Mouse (Mus musculus): ENCODE data around the gene Lrrc57. TPM values are rescaled to one million over a fixed set of nuclear protein-coding genes. Genes with fewer than 3 reads are reported as not detected.

Gene Lrrc57
- polyA plus RNA-seq (2014; fragmentation: Nextera tagmentation; extraction: Ambion mirVana) = 26.0 and 27.0 TPM in 2 replicates

DNA sequence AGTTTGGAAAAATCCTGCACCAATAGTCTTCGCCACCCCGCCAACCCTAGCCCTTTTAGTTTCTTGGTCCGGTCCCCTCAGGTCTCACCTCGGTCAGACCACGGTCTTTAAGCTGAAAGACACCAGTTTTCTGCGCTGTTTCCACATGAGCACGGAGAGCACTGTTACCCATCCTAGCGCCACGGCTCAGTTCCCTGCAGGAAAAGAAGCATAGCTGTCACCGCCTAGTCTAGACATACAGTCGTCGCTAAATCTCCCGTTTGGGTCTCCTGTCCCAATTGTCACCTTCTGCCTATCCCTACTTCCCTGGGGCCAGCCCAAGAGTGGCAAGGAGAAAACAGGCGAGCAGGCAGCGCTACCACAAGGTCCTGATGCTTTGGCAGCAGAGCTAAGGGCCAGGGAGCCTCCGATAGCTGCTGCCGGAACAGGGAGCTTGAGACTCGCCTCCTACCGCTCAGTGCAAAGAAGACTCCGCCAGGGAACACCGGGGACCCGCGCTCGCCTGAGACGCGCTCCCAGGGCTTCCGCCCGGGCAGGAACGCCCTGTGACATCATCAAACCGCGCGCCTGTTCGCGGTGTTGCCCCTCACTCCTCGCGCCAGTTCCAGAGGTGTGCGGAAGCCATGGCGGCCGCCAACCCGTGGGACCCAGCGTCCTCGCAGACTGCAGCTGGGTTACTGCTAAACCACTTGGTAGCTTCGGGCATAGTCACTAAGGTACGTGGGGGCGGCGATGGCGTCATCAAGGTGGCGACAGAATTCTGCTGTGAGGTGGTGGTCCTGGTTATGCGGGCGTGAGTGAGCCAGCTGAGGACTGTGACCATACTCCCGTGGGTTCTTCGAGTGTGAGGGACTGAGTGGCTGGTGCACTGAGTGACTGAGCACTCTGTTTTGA lies at the start of gene Lrrc57, which contains the start of gene Haus2:
Gene Lrrc57 (minus strand): TSS at position 691 of the 894 bp plus-strand sequence.
Gene Haus2 (plus strand): TSS at position 554 of the 894 bp plus-strand sequence.
- H3K36me3 ChIP-seq (replicated peaks; ENCODE audit: control insufficient read depth, insufficient read depth, low read depth, low read length) = no peaks in the 10 kb centered on the region; the same call in 1 of the 2 replicates
- no peaks in the 10 kb centered on the region for H3K27me3 ChIP-seq (ENCODE audit: control insufficient read depth, insufficient read depth, low read length)
- peak within 1 kb of the TSS; percentile 67 for H3K27ac ChIP-seq (replicated peaks; ENCODE audit: low read depth, low read length)
- peak within 1 kb of the TSS; percentile 76 for H3K4me3 ChIP-seq (ENCODE audit: low read depth, low read length)
- ATAC-seq (replicated peaks; ENCODE audit: insufficient number of reproducible peaks, low FRiP score, low TSS enrichment, low read depth) (peak; percentile 91), DNase-seq (ENCODE audit: low spot score) (peak; percentile 93)
- H3K4me1 ChIP-seq (ENCODE audit: control insufficient read depth, insufficient read depth, low read length) = no peaks in the 10 kb centered on the region
- H3K9ac ChIP-seq (replicated peaks; ENCODE audit: low read length) = peak within 1 kb of the TSS; percentile 78
- H3K4me2 ChIP-seq (ENCODE audit: low read depth, low read length) = peak within 1 kb of the TSS; percentile 75
- WGBS = under 1% methylated on average over 52 of the region's 52 CpGs
- no peaks in the 10 kb centered on the region for H3K9me3 ChIP-seq (replicated peaks; ENCODE audit: control insufficient read depth, low read length)

DNA sequence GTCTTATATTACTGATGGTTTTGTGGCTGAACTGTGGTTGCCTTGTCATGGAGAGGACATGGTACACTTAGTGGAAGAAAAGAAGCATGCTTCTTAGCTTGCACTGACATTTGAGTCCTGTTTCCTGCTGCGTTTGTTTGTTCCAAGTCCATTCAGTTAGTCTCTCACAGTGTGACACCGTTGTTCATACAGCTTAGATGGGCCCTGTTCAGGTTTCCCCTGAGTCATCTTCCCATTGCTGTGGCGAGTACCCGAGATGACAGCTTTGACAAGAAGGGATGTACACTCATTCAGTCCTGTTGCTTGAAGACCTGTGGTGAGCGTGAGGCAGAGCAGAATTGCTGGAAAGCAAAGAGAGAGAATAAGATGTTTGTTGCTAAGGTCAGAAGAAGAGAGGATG lies 49.2 kb upstream of the Lrrc57 start:
- Histone ChIP-seq H3K36me3 (replicated peaks; ENCODE audit: control insufficient read depth, insufficient read depth, low read depth, low read length) (no peaks in the 10 kb centered on the region), H3K9me3 (replicated peaks; ENCODE audit: control insufficient read depth, low read length) (no peaks in the 10 kb centered on the region), H3K4me2 (ENCODE audit: low read depth, low read length) (no peak overlapping the region), H3K27me3 (ENCODE audit: control insufficient read depth, insufficient read depth, low read length) (no peaks in the 10 kb centered on the region), H3K4me3 (ENCODE audit: low read depth, low read length) (no peak overlapping the region), H3K9ac (replicated peaks; ENCODE audit: low read length) (no peak overlapping the region), H3K4me1 (ENCODE audit: control insufficient read depth, insufficient read depth, low read length) (no peaks in the 10 kb centered on the region), H3K27ac (replicated peaks; ENCODE audit: low read depth, low read length) (no peak overlapping the region)
- WGBS = 74% methylated on average over 5 of the region's 5 CpGs
- ATAC-seq (replicated peaks; ENCODE audit: insufficient number of reproducible peaks, low FRiP score, low TSS enrichment, low read depth) = no peak
- DNase-seq (ENCODE audit: low spot score) = no peak

DNA sequence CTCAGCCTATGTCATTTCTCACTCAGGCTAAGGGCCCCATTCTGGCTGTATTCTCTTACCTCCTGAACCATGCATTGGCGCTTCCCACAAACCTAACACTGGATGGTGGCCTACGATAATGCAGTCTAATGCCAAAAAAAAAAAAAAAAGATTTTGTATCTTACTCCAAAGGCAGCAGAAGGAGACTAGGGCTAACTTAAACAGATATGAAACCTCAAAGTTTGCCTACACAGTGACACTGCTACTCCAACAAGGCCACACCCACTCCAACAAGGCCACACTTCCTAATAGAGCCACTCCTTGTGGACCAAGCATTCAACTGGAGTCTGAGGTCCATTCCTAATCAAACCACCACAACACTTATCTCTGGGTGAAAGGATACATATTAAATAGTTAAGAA lies 47.4 kb upstream of the Lrrc57 start:
- H3K27me3 ChIP-seq (ENCODE audit: control insufficient read depth, insufficient read depth, low read length) = no peaks in the 10 kb centered on the region
- no peaks in the 10 kb centered on the region for H3K9me3 ChIP-seq (replicated peaks; ENCODE audit: control insufficient read depth, low read length)
- H3K9ac ChIP-seq (replicated peaks; ENCODE audit: low read length) = no peak overlapping the region
- H3K27ac ChIP-seq (replicated peaks; ENCODE audit: low read depth, low read length) = no peak overlapping the region
- no peak overlapping the region for H3K4me2 ChIP-seq (ENCODE audit: low read depth, low read length)
- no peaks in the 10 kb centered on the region for H3K36me3 ChIP-seq (replicated peaks; ENCODE audit: control insufficient read depth, insufficient read depth, low read depth, low read length)
- H3K4me1 ChIP-seq (ENCODE audit: control insufficient read depth, insufficient read depth, low read length) = no peaks in the 10 kb centered on the region
- no peak overlapping the region for H3K4me3 ChIP-seq (ENCODE audit: low read depth, low read length)
- 100% methylated on average over 2 of the region's 2 CpGs for WGBS
- ATAC-seq (replicated peaks; ENCODE audit: insufficient number of reproducible peaks, low FRiP score, low TSS enrichment, low read depth) (no peak), DNase-seq (ENCODE audit: low spot score) (no peak)

DNA sequence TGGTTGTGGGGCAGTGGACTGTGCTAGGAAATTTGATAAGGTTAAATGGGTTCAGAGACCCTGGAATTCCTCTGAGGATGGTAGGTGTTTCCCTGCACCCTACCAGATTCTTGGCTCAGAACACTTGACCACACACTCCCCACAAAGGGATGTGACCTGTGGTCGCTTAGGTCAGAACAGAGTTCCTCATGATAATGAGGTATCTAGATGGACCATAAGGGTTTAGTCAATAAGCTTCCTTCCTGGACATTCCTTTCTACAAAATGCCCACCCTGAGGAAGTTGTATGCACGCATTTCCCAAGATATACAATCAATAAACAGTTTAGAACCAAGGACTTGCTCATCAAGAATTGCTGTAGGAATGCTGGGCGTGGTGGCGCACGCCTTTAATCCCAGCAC lies 46.6 kb upstream of the Lrrc57 start:
- Histone ChIP-seq H3K9me3 (replicated peaks; ENCODE audit: control insufficient read depth, low read length) (no peaks in the 10 kb centered on the region), H3K36me3 (replicated peaks; ENCODE audit: control insufficient read depth, insufficient read depth, low read depth, low read length) (no peaks in the 10 kb centered on the region), H3K27me3 (ENCODE audit: control insufficient read depth, insufficient read depth, low read length) (no peaks in the 10 kb centered on the region), H3K4me2 (ENCODE audit: low read depth, low read length) (no peak overlapping the region), H3K4me1 (ENCODE audit: control insufficient read depth, insufficient read depth, low read length) (no peaks in the 10 kb centered on the region), H3K27ac (replicated peaks; ENCODE audit: low read depth, low read length) (no peak overlapping the region), H3K4me3 (ENCODE audit: low read depth, low read length) (no peak overlapping the region), H3K9ac (replicated peaks; ENCODE audit: low read length) (no peak overlapping the region)
- DNase-seq (ENCODE audit: low spot score) = no peak
- WGBS = 83% methylated on average over 5 of the region's 5 CpGs
- ATAC-seq (replicated peaks; ENCODE audit: insufficient number of reproducible peaks, low FRiP score, low TSS enrichment, low read depth) = no peak

DNA sequence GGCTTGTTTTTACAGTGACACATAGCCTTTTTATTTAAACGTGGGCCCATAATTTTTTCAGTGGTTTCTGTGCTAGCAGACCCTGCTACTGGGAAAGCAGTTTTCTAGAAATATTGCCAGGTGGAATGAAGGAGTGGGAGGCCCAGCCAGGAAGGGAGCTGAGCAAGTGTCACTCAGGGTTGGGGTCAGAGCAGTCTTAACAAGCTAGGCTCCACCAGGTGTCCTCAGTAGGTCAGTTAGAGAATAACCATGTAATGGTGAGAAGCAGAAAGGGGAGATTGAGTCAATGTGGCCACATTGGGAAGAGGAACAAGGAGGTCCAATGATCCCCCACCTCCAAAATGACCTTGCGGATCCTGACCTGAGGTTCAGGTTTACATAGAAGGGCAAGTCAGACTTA lies 45.4 kb upstream of the Lrrc57 start:
- WGBS = 77% methylated on average over 2 of the region's 2 CpGs
- H3K9me3 ChIP-seq (replicated peaks; ENCODE audit: control insufficient read depth, low read length) = no peaks in the 10 kb centered on the region

GRCm38 (mm10) chr2:120652925-120653284 lies 43.6 kb upstream of the Lrrc57 start:
- H3K4me1 ChIP-seq (ENCODE audit: control insufficient read depth, insufficient read depth, low read length) = no peaks in the 10 kb centered on the region
- no peak overlapping the region for H3K9ac ChIP-seq (replicated peaks; ENCODE audit: low read length)
- no peak overlapping the region for H3K4me3 ChIP-seq (ENCODE audit: low read depth, low read length)
- WGBS = 77% methylated on average over 7 of the region's 7 CpGs
- no peak overlapping the region for H3K4me2 ChIP-seq (ENCODE audit: low read depth, low read length)
- DNase-seq (ENCODE audit: low spot score) (no peak), ATAC-seq (replicated peaks; ENCODE audit: insufficient number of reproducible peaks, low FRiP score, low TSS enrichment, low read depth) (no peak)
- H3K36me3 ChIP-seq (replicated peaks; ENCODE audit: control insufficient read depth, insufficient read depth, low read depth, low read length) = no peaks in the 10 kb centered on the region
- H3K9me3 ChIP-seq (replicated peaks; ENCODE audit: control insufficient read depth, low read length) = no peaks in the 10 kb centered on the region
- H3K27me3 ChIP-seq (ENCODE audit: control insufficient read depth, insufficient read depth, low read length) = no peaks in the 10 kb centered on the region
- no peak overlapping the region for H3K27ac ChIP-seq (replicated peaks; ENCODE audit: low read depth, low read length)

More for the DNA sequence above, 45.4 kb upstream of the Lrrc57 start:
- no peak for DNase-seq (ENCODE audit: low spot score)
- Histone ChIP-seq H3K9ac (replicated peaks; ENCODE audit: low read length) (no peak overlapping the region), H3K4me3 (ENCODE audit: low read depth, low read length) (no peak overlapping the region), H3K27me3 (ENCODE audit: control insufficient read depth, insufficient read depth, low read length) (no peaks in the 10 kb centered on the region), H3K4me2 (ENCODE audit: low read depth, low read length) (no peak overlapping the region), H3K27ac (replicated peaks; ENCODE audit: low read depth, low read length) (no peak overlapping the region), H3K36me3 (replicated peaks; ENCODE audit: control insufficient read depth, insufficient read depth, low read depth, low read length) (no peaks in the 10 kb centered on the region), H3K4me1 (ENCODE audit: control insufficient read depth, insufficient read depth, low read length) (no peaks in the 10 kb centered on the region)
- no peak for ATAC-seq (replicated peaks; ENCODE audit: insufficient number of reproducible peaks, low FRiP score, low TSS enrichment, low read depth)

- ATAC-seq (replicated peaks; ENCODE audit: insufficient number of reproducible peaks, low FRiP score, low TSS enrichment, low read depth) = no peak
- H3K36me3 ChIP-seq (replicated peaks; ENCODE audit: control insufficient read depth, insufficient read depth, low read depth, low read length) = no peaks in the 10 kb centered on the region
- H3K9me3 ChIP-seq (replicated peaks; ENCODE audit: control insufficient read depth, low read length) = no peaks in the 10 kb centered on the region
- H3K4me3 ChIP-seq (ENCODE audit: low read depth, low read length) = no peak overlapping the region
- H3K9ac ChIP-seq (replicated peaks; ENCODE audit: low read length) = no peak overlapping the region
- H3K4me1 ChIP-seq (ENCODE audit: control insufficient read depth, insufficient read depth, low read length) = no peaks in the 10 kb centered on the region
- 82% methylated on average over 7 of the region's 7 CpGs for WGBS
- no peak overlapping the region for H3K4me2 ChIP-seq (ENCODE audit: low read depth, low read length)
- no peak for DNase-seq (ENCODE audit: low spot score)
- no peak overlapping the region for H3K27ac ChIP-seq (replicated peaks; ENCODE audit: low read depth, low read length)
- H3K27me3 ChIP-seq (ENCODE audit: control insufficient read depth, insufficient read depth, low read length) = no peaks in the 10 kb centered on the region
These were observed 43.1 kb upstream of the Lrrc57 start for GRCm38 (mm10) chr2:120652256-120652924.

- no peak for ATAC-seq (replicated peaks; ENCODE audit: insufficient number of reproducible peaks, low FRiP score, low TSS enrichment, low read depth)
- 64% methylated on average over 4 of the region's 4 CpGs for WGBS
- peak; percentile 46 for DNase-seq (ENCODE audit: low spot score)
- no peak overlapping the region for H3K4me3 ChIP-seq (ENCODE audit: low read depth, low read length)
- H3K9ac ChIP-seq (replicated peaks; ENCODE audit: low read length) = no peak overlapping the region
- H3K4me2 ChIP-seq (ENCODE audit: low read depth, low read length) = no peak overlapping the region
- H3K36me3 ChIP-seq (replicated peaks; ENCODE audit: control insufficient read depth, insufficient read depth, low read depth, low read length) = no peaks in the 10 kb centered on the region
- no peak overlapping the region for H3K27ac ChIP-seq (replicated peaks; ENCODE audit: low read depth, low read length)
- H3K9me3 ChIP-seq (replicated peaks; ENCODE audit: control insufficient read depth, low read length) = no peaks in the 10 kb centered on the region
- no peaks in the 10 kb centered on the region for H3K27me3 ChIP-seq (ENCODE audit: control insufficient read depth, insufficient read depth, low read length)
- no peaks in the 10 kb centered on the region for H3K4me1 ChIP-seq (ENCODE audit: control insufficient read depth, insufficient read depth, low read length)
These were observed 37.5 kb upstream of the Lrrc57 start for GRCm38 (mm10) chr2:120646777-120647176.
